Mouse (Mus musculus): Measurements from ENCODE around the gene Mmp14. TPM values are rescaled to one million over a fixed set of nuclear protein-coding genes. Genes with fewer than 3 reads are reported as not detected.
A peak's percentile ranks its signal among the peaks of the same experiment; 100 is the strongest.

Gene Mmp14
- total RNA-seq, 1 experiment from 2014 or later = 77.7 TPM

GRCm38 (mm10) chr14:54475941-54476844 lies 44.8 kb downstream of the Mmp14 start, which contains the start of gene Rem2:
Rem2 (plus strand) TSS chr14:54476100.
- DNase-seq = peak; percentile 68

DNA sequence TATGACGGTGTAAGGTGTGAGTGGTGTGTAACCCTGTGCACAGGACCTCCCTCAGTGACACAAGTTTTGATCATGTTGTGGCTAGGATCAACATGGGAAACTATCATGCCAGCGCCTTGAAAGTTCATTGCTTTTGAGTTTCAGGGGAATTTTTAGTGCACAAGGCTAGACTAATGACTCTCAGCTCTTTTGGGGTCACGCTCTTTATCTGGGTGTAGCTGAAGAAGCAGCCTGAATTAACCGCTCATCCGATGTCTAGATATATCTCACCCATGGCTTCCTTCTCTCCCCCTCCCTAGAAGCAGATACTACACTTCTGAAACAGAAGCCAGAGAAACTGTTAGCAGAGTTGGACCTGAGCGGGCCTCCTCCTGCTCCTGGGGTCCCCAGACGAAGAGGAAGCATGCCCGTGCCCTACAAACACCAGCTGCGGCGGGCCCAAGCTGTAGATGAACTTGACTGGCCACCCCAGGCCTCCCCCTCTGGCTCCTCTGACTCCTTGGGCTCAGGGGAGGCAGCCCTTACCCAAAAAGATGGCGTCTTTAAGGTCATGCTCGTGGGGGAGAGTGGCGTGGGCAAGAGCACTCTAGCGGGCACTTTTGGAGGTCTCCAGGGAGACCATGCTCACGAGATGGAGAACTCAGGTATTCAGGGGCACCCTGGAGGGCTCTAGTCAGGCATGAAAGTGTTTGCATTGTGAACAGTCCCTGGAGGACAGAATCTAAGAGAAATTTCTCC lies 45.9 kb downstream of the Mmp14 start:
- DNase-seq = no peak

DNA sequence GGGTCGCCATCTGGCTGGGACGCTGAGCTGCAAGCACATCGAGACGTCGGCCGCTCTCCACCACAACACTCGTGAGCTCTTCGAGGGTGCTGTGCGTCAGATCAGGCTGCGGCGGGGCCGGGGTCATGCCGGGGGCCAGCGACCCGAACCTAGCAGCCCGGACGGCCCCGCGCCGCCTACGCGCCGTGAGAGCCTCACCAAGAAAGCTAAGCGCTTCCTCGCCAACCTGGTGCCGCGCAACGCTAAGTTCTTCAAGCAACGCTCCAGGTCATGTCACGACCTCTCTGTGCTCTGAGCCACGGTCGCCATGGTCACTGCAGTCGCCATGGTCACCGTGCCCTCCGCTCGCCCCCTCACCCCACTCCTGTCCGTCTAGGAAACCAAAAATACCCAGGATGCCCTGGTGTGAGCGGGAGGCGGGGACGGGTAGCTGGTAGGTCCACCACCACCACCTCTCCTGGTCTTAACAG lies 48.1 kb downstream of the Mmp14 start:
- DNase-seq = peak; percentile 81

DNA sequence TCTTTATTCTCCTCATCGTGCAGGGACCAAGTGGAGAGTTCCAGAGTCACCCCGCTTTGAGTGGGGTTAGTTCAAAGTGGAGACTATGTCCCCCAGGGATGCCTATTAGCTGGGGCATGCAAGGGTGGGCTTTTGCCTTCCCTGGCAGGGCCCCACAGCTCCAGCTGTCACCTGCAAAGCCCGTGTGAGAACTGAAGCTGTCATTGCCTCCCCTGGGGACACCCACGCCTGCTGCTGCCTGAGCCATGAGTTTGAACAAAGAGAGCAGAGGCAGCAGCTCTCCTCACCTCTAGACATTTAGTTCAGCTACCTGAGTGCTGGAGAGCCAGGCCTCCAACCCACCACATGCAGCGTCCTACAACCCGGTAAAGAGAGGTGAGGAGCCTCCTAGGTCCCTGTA lies 49.3 kb downstream of the Mmp14 start:
- no peak for DNase-seq

- DNase-seq = peak; percentile 40
Observed at GRCm38 (mm10) chr14:54481402-54481801, 50.0 kb downstream of the Mmp14 start.

GRCm38 (mm10) chr14:54482498-54482897 lies 51.1 kb downstream of the Mmp14 start:
- peak; percentile 66 for DNase-seq

GRCm38 (mm10) chr14:54485899-54486298 lies 54.5 kb downstream of the Mmp14 start:
- DNase-seq = no peak

GRCm38 (mm10) chr14:54487732-54488131 lies 56.3 kb downstream of the Mmp14 start:
- DNase-seq = no peak

GRCm38 (mm10) chr14:54488350-54488749 lies 56.9 kb downstream of the Mmp14 start:
- no peak for DNase-seq

- no peak for DNase-seq
Observed at GRCm38 (mm10) chr14:54492345-54493131, 61.1 kb downstream of the Mmp14 start.

- DNase-seq = no peak
Observed at GRCm38 (mm10) chr14:54493236-54493635, 61.8 kb downstream of the Mmp14 start.

- peak; percentile 85 for DNase-seq
Observed at GRCm38 (mm10) chr14:54494234-54494633, 62.8 kb downstream of the Mmp14 start.

Other genes with a start within 250 kb of the Mmp14 start
- gene Dad1, start 177.5 kb upstream of the Mmp14 start, total RNA-seq (2021) = 237 and 250 TPM in 2 replicates
- gene Abhd4, start 177.4 kb upstream of the Mmp14 start, total RNA-seq (2021) = 297 and 309 TPM in 2 replicates
- gene Olfr49, start 146.7 kb upstream of the Mmp14 start, total RNA-seq (2021) = not detected in 2 replicates
- gene Oxa1l, start 70.8 kb upstream of the Mmp14 start, total RNA-seq (2021) = 126 and 161 TPM in 2 replicates
- gene Slc7a7, start 13.8 kb upstream of the Mmp14 start, total RNA-seq (2021) = 4.6 and 6.5 TPM in 2 replicates
- 186 TPM in 2 replicates for gene Mrpl52, start 4.7 kb upstream of the Mmp14 start, total RNA-seq (2021)
- 92.0 and 92.5 TPM in 2 replicates for gene Lrp10, start 32.5 kb downstream of the Mmp14 start, total RNA-seq (2021)
- 0.75 and 0.93 TPM in 2 replicates for gene Rem2, start 44.5 kb downstream of the Mmp14 start, total RNA-seq (2021)
- 42.4 and 49.8 TPM in 2 replicates for gene Prmt5, start 85.9 kb downstream of the Mmp14 start, total RNA-seq (2021)
- gene Haus4, start 123.0 kb downstream of the Mmp14 start, total RNA-seq (2021) = 27.6 and 29.3 TPM in 2 replicates
- gene Ajuba, start 145.9 kb downstream of the Mmp14 start, total RNA-seq (2021) = 18.2 and 23.3 TPM in 2 replicates
- gene 4931414P19Rik, start 174.4 kb downstream of the Mmp14 start, total RNA-seq (2021) = 5.4 and 6.2 TPM in 2 replicates
- 248 and 259 TPM in 2 replicates for gene Psmb5, start 186.4 kb downstream of the Mmp14 start, total RNA-seq (2021)
- gene Psmb11, start 189.8 kb downstream of the Mmp14 start, total RNA-seq (2021) = not detected in 2 replicates
- not detected in 2 replicates for gene Gm17606, start 209.3 kb downstream of the Mmp14 start, total RNA-seq (2021)
- 1.7 and 2.2 TPM in 2 replicates for gene Cdh24, start 209.8 kb downstream of the Mmp14 start, total RNA-seq (2021)

Measured in adrenal gland, postnatal 14 days (tissue).